Mouse (Mus musculus) lung, adult 2 months (tissue): ENCODE results near the gene Lama5. TPM values are rescaled to one million over a fixed set of nuclear protein-coding genes. Genes with fewer than 3 reads are reported as not detected.

Source experiments
- DNase-seq: peaks from one replicate; pipeline ENCODE4 v3.0.0; 2022
- H3K4me1 ChIP-seq: fragments of 200-500 bp; 2 replicates; pipeline ENCODE4 v1.6.1; 2011; ENCODE audit warnings: low read length; ENCODE audit not compliant: control insufficient read depth, insufficient read depth
- H3K4me3 ChIP-seq: fragments of 200-500 bp; replicated peaks from 2 replicates; pipeline ENCODE3; 2011; ENCODE audit warnings: low read depth, mild to moderate bottlenecking, control low read depth, low read length; ENCODE audit errors: extremely low read depth
- CTCF ChIP-seq: fragments of 200-500 bp; IDR thresholded peaks from 2 replicates; pipeline ENCODE4 v1.5.1; 2011; ENCODE audit warnings: mild to moderate bottlenecking, low read length, control low read depth; ENCODE audit not compliant: insufficient read depth
- POLR2A ChIP-seq: fragments of 200-500 bp; IDR thresholded peaks from 2 replicates; pipeline ENCODE4 v1.6.1; 2011; ENCODE audit warnings: low read depth, mild to moderate bottlenecking, control low read depth, low read length, borderline replicate concordance; ENCODE audit errors: extremely low read depth
- WGBS: fragments of 180-500 bp; shearing (Covaris S2); methylation state at CpG from one replicate; pipeline ENCODE4 v1.1.7; 2018; 5-methylcytosine and 5-hydroxymethylcytosine counted together
- polyA plus RNA-seq: library from polyadenylated mRNA; depleted of rRNA; stranded (reverse); fragments of >200 nt; gene quantifications from 2 replicates; pipeline ENCODE4 v1.2.3, GENCODE M21; 2012

The Lama5 gene
- polyA plus RNA-seq, 1 experiment: 148 TPM

GRCm38 (mm10) chr2:180204501-180204900 is 21.2 kb downstream of the Lama5 start:
- H3K4me3 ChIP-seq: no peak overlapping the region
- H3K4me1 ChIP-seq: no peaks in the 10 kb centered on the region
- 79% methylated on average over 9 of the region's 9 CpGs for WGBS
- TF ChIP-seq POLR2A (no peak), CTCF (no peak)
- no peak for DNase-seq

- 46% methylated on average over 10 of the region's 10 CpGs for WGBS
- no peak for TF ChIP-seq POLR2A
- TF ChIP-seq CTCF: no peak
- Histone ChIP-seq H3K4me3 (no peak overlapping the region), H3K4me1 (no peaks in the 10 kb centered on the region)
- no peak for DNase-seq
These were observed 22.9 kb downstream of the Lama5 start for GRCm38 (mm10) chr2:180202805-180203204.

GRCm38 (mm10) chr2:180202263-180202662 is 23.4 kb downstream of the Lama5 start:
- TF ChIP-seq CTCF (no peak), POLR2A (no peak)
- H3K4me1 ChIP-seq: no peaks in the 10 kb centered on the region
- DNase-seq: no peak
- 78% methylated on average over 14 of the region's 14 CpGs for WGBS
- H3K4me3 ChIP-seq: no peak overlapping the region

GRCm38 (mm10) chr2:180201303-180201702 is 24.4 kb downstream of the Lama5 start:
- DNase-seq: no peak
- Histone ChIP-seq H3K4me1 (no peaks in the 10 kb centered on the region), H3K4me3 (no peak overlapping the region)
- 77% methylated on average over 9 of the region's 9 CpGs for WGBS
- TF ChIP-seq CTCF: no peak
- TF ChIP-seq POLR2A: no peak

- TF ChIP-seq POLR2A (no peak), CTCF (no peak)
- Histone ChIP-seq H3K4me1 (no peaks in the 10 kb centered on the region), H3K4me3 (no peak overlapping the region)
- WGBS: 41% methylated on average over 11 of the region's 11 CpGs
- DNase-seq: no peak
These were observed 25.0 kb downstream of the Lama5 start for GRCm38 (mm10) chr2:180200681-180201080.

GRCm38 (mm10) chr2:180198782-180199181 is 26.9 kb downstream of the Lama5 start:
- Histone ChIP-seq H3K4me1 (no peaks in the 10 kb centered on the region), H3K4me3 (no peak overlapping the region)
- WGBS: 94% methylated on average over 10 of the region's 10 CpGs
- TF ChIP-seq POLR2A (no peak), CTCF (no peak)
- no peak for DNase-seq

GRCm38 (mm10) chr2:180197323-180198037 is 28.2 kb downstream of the Lama5 start:
- H3K4me1 ChIP-seq: no peaks in the 10 kb centered on the region
- no peak overlapping the region for H3K4me3 ChIP-seq
- no peak for DNase-seq
- 86% methylated on average over 10 of the region's 10 CpGs for WGBS
- TF ChIP-seq POLR2A (no peak), CTCF (no peak)

- H3K4me1 ChIP-seq: no peaks in the 10 kb centered on the region
- no peak overlapping the region for H3K4me3 ChIP-seq
- TF ChIP-seq POLR2A: no peak
- no peak for TF ChIP-seq CTCF
- DNase-seq: no peak
- 75% methylated on average over 12 of the region's 12 CpGs for WGBS
These were observed 28.9 kb downstream of the Lama5 start for GRCm38 (mm10) chr2:180196610-180197322.

GRCm38 (mm10) chr2:180187362-180187761 is 38.3 kb downstream of the Lama5 start:
- 94% methylated on average over 11 of the region's 11 CpGs for WGBS
- no peak for DNase-seq

GRCm38 (mm10) chr2:180185686-180186085 is 40.0 kb downstream of the Lama5 start:
- TF ChIP-seq POLR2A: no peak
- H3K4me3 ChIP-seq: no peak overlapping the region
- DNase-seq: no peak
- H3K4me1 ChIP-seq: no peaks in the 10 kb centered on the region
- 91% methylated on average over 14 of the region's 14 CpGs for WGBS

More at GRCm38 (mm10) chr2:180187362-180187761, 38.3 kb downstream of the Lama5 start:
- no peak overlapping the region for H3K4me3 ChIP-seq
- no peaks in the 10 kb centered on the region for H3K4me1 ChIP-seq
- no peak for TF ChIP-seq POLR2A
- TF ChIP-seq CTCF: no peak
